Mouse (Mus musculus) small intestine, adult 2 months (tissue): ENCODE measurements around the gene Slc1a5. TPM values are rescaled to one million over a fixed set of nuclear protein-coding genes. Genes with fewer than 3 reads are reported as not detected.

Source experiments
- H3K27ac ChIP-seq: fragments of 200-500 bp; 2 replicates; pipeline ENCODE4 v1.5.1; 2012; ENCODE audit warnings: low read depth, low read length, control low read depth, inconsistent platforms; ENCODE audit not compliant: insufficient read depth
- H3K27me3 ChIP-seq: fragments of 200-500 bp; 2 replicates; pipeline ENCODE4 v1.6.1; 2012; ENCODE audit warnings: mild to moderate bottlenecking, moderate library complexity, low read length, inconsistent platforms; ENCODE audit not compliant: control insufficient read depth, insufficient read depth
- H3K36me3 ChIP-seq: fragments of 200-500 bp; 2 replicates; pipeline ENCODE4 v1.6.1; 2012; ENCODE audit warnings: mild to moderate bottlenecking, low read length, control low read depth, inconsistent platforms; ENCODE audit not compliant: control insufficient read depth, insufficient read depth
- H3K4me1 ChIP-seq: fragments of 200-500 bp; 2 replicates; pipeline ENCODE4 v1.6.1; 2012; ENCODE audit warnings: low read length, inconsistent platforms, mixed read lengths; ENCODE audit not compliant: control insufficient read depth, insufficient read depth, insufficient read length
- H3K4me3 ChIP-seq: fragments of 200-500 bp; 2 replicates; pipeline ENCODE4 v1.5.1; 2012; ENCODE audit warnings: low read depth, mild to moderate bottlenecking, control low read depth, inconsistent platforms, low read length, moderate library complexity
- CTCF ChIP-seq: fragments of 200-500 bp; IDR thresholded peaks from 2 replicates; pipeline ENCODE4 v1.5.1; 2012; ENCODE audit warnings: low read depth, mild to moderate bottlenecking, control low read depth, inconsistent platforms, low read length, moderate library complexity, mixed read lengths; ENCODE audit not compliant: insufficient replicate concordance, insufficient read length; ENCODE audit errors: extremely low read depth
- POLR2A ChIP-seq: fragments of 200-500 bp; IDR thresholded peaks from 2 replicates; pipeline ENCODE4 v1.6.1; 2012; ENCODE audit warnings: low read depth, mild to moderate bottlenecking, control low read depth, inconsistent platforms, low read length, moderate library complexity
- WGBS: fragments of 180-500 bp; shearing (Covaris S2); methylation state at CpG from one replicate; pipeline ENCODE4 v1.1.7; 2018; 5-methylcytosine and 5-hydroxymethylcytosine counted together
- polyA plus RNA-seq: library from polyadenylated mRNA; depleted of rRNA; stranded (reverse); fragments of >200 nt; gene quantifications from 2 replicates; pipeline ENCODE4 v1.2.3, GENCODE M21; 2012

Gene Slc1a5
- polyA plus RNA-seq, 1 experiment = 37.8 TPM

DNA sequence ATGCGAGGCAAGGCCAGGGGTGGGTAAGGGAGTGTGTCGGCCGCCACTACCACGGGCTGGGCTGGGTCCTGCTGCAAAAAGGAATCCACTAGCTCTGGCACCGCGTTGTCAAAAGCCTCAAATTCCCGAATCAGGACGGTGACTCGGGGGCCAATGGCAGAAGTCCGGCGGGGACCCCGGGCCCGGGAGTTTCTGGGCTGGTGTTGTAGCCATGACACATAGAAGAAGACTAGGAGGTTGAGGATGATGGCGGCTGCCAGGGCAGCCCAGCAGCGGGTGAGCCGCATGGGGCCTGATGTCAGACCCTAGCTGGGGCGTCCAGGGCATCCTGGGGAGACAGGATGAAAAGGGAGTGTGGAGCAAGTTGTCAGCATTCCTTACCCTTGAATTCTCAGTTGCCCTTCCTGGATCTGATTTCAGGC lies 30.5 kb downstream of the Slc1a5 start:
- H3K27ac ChIP-seq = no peak overlapping the region
- WGBS = 78% methylated on average over 17 of the region's 17 CpGs
- TF ChIP-seq POLR2A (no peak), CTCF (no peak)

DNA sequence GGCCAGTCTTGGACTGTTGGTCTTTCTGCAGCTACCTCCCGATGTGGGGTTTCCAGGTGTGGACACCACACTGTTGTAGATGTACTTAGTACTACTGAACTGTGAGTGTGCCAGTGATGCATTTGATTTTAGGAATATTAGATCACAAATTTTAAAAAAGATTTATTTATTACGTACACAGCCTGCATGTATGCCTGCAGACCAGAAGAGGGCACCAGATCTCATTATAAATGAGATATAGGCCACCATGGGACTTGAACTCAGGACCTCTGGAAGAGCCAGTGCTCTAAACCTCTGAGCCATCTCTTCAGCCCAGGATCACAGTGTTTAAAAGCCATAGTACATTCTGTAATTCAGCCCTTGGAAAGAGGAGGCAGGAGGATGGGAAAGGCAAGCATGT lies 31.4 kb downstream of the Slc1a5 start:
- WGBS = 79% methylated on average over 2 of the region's 2 CpGs
- TF ChIP-seq CTCF (no peak), POLR2A (no peak)

More for the DNA sequence above, 30.5 kb downstream of the Slc1a5 start:
- H3K4me3 ChIP-seq = no peak overlapping the region
- H3K4me1 ChIP-seq = peaks cover 2% of the 10 kb centered on the region; the same call in 1 of the 2 replicates
- peaks cover 5% of the 10 kb centered on the region; the same call in 1 of the 2 replicates for H3K36me3 ChIP-seq
- H3K27me3 ChIP-seq = no peaks in the 10 kb centered on the region

DNA sequence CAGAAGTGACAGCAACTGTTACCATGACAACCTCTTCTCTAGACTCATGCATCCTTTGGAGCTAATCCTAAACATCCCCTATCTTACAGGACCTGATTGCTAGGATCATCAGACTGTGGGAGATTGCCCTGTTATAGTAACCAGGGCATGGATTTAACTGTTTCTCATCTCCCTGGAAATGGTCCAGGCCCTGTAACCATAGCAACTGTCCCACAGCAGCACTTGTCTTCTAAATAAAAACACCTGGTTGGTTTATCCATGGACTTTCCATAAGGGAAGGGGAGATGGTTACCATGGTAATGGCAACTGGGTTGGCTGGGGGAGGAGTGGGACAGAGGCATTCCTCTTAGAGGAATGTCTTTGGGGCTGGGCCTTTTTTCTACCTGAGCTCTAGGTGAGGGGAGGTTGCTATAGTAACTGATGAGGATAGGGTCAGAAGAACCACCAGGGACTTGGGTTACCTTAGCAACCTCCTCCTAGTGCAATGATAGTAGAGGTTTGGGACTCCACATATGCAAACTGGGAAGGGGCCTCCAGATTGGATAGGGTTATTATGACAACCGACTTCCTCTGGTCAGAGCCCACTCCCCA lies 34.3 kb downstream of the Slc1a5 start, which contains the start of gene Strn4:
TSS of gene Strn4 (plus strand) at position 539 of the 591 bp plus-strand sequence.
- H3K4me3 ChIP-seq = peak within 1 kb of the TSS; percentile 95
- peaks cover 9% of the 10 kb centered on the region; the same call in 1 of the 2 replicates for H3K4me1 ChIP-seq
- peaks cover 5% of the 10 kb centered on the region; the same call in 1 of the 2 replicates for H3K36me3 ChIP-seq
- no peaks in the 10 kb centered on the region for H3K27me3 ChIP-seq
- 0% methylated on average over 1 of the region's 1 CpGs for WGBS
- peak within 1 kb of the TSS; percentile 59 for H3K27ac ChIP-seq
- TF ChIP-seq CTCF (no peak), POLR2A (no peak)

More for the DNA sequence above, 31.4 kb downstream of the Slc1a5 start:
- no peaks in the 10 kb centered on the region for H3K27me3 ChIP-seq
- H3K36me3 ChIP-seq = peaks cover 5% of the 10 kb centered on the region; the same call in 1 of the 2 replicates
- no peak overlapping the region for H3K27ac ChIP-seq
- peaks cover 2% of the 10 kb centered on the region; the same call in 1 of the 2 replicates for H3K4me1 ChIP-seq
- no peak overlapping the region for H3K4me3 ChIP-seq

DNA sequence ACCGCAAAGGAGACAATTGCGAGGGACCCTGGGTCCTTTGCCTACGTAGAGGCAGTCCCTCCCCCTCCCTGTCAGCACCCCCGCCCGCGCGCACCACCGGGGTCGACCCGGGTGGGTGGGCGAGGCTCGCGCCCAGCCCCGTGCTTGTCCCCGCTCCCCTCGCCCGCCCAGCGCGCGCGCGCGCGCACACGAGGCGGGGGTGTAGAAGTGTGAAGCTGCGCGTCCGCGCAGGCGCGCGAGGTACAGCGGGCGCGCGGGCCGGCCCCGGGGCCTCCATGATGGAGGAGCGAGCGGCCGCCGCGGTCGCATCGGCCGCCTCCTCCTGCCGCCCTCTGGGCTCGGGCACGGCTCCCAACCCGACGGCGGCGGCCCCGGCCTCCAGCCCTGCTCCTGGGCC lies 34.9 kb downstream of the Slc1a5 start:
- WGBS = under 1% methylated on average over 45 of the region's 55 CpGs
- Histone ChIP-seq H3K4me3 (peak overlapping the region; percentile 95), H3K27me3 (no peaks in the 10 kb centered on the region), H3K4me1 (peaks cover 12% of the 10 kb centered on the region; the same call in 1 of the 2 replicates), H3K27ac (peak overlapping the region; percentile 59), H3K36me3 (peaks cover 2% of the 10 kb centered on the region; the same call in 1 of the 2 replicates)
- no peak for TF ChIP-seq CTCF
- TF ChIP-seq POLR2A = peak; percentile 45; the same call in 1 of the 2 replicates

DNA sequence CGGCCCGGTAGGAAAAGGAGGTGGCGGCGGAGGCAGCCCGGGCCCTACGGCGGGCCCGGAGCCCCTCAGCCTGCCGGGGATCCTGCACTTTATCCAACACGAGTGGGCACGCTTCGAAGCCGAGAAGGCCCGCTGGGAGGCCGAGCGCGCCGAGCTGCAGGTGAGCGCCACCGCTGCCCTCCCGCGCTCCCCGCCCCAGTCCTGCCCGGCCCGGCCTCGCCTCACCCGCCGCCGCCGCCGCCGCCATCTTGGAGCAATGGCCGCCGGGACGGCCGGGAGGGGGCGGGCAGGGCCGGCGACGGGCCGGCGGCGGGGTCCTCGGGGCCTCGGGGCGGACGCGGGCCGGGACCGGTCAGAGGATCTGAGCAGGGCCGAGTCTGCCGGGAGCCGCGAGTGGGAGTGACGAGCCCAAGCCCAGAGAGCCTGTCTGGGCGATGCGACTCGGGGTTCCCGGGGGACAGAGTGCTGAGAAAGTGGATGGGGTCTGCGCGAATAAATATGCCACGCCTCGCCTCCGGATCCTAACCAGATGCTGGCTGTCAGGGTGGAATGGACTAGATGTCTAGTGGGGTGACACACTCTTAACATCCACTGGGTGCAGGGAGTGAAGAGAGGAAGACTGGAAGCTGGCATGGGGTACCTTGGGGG lies 35.5 kb downstream of the Slc1a5 start, which contains the start of gene Fkrp:
TSS of gene Fkrp (minus strand) at position 258 of the 648 bp plus-strand sequence.
- Histone ChIP-seq H3K4me3 (peak within 1 kb of the TSS; percentile 95), H3K36me3 (no peaks in the 10 kb centered on the region), H3K27me3 (no peaks in the 10 kb centered on the region), H3K4me1 (peaks cover 15% of the 10 kb centered on the region; the same call in 1 of the 2 replicates), H3K27ac (peak within 1 kb of the TSS; percentile 59)
- WGBS = under 1% methylated on average over 64 of the region's 64 CpGs
- TF ChIP-seq POLR2A (no peak), CTCF (no peak)

DNA sequence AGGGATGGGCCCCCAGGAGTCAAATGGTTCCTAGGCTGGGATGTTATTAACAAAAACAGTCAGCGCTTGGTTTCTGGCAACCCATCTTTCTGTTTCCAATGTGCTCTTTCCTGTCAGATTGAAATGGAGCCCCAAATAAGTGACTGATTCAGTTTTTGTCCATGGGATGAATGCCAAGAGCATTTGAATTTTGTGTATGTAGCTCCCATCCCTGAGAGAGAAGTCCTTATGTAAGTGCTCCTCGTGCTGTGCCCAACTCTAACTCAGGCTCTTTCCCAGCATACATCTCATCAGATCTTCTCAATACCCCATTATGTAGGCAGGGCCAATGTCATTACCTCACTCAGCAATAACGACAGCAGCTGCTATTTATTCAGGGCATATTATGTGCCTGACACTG lies 36.6 kb downstream of the Slc1a5 start:
- no peak overlapping the region; the same call in 1 of the 2 replicates for H3K4me3 ChIP-seq
- TF ChIP-seq POLR2A = no peak
- no peak for TF ChIP-seq CTCF
- 36% methylated on average over 3 of the region's 3 CpGs for WGBS
- H3K27ac ChIP-seq = no peak overlapping the region
- H3K27me3 ChIP-seq = no peaks in the 10 kb centered on the region
- H3K4me1 ChIP-seq = peaks cover 15% of the 10 kb centered on the region; the same call in 1 of the 2 replicates
- H3K36me3 ChIP-seq = no peaks in the 10 kb centered on the region

DNA sequence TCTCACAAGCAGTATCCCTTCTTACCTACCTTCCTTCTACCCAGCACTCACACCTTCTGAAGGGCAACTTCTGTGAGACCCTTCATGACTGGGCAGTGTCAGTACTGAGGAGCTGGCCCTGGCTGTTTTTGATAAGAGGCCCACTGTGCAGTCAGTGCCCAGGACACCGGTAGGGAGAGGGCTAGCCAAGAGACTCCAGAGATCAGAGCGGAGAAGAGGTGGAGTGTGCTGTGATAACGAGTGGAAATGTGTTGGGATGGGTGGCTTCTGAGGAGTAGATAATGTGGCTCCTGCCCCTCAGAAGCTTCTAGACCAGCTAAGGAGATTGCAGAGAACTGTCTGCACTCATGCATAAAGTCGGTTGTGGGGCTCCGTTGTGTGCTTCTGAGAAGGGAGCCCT lies 38.7 kb downstream of the Slc1a5 start:
- H3K4me1 ChIP-seq = peaks cover 15% of the 10 kb centered on the region; the same call in 1 of the 2 replicates
- H3K4me3 ChIP-seq = no peak overlapping the region
- no peaks in the 10 kb centered on the region for H3K27me3 ChIP-seq
- H3K36me3 ChIP-seq = peaks cover 13% of the 10 kb centered on the region
- H3K27ac ChIP-seq = no peak overlapping the region
- WGBS = 75% methylated on average over 5 of the region's 5 CpGs
- no peak for TF ChIP-seq CTCF
- no peak for TF ChIP-seq POLR2A
